Mouse (Mus musculus): Measurements from ENCODE around the gene Scgb2b26.

Gene Scgb2b26

DNA sequence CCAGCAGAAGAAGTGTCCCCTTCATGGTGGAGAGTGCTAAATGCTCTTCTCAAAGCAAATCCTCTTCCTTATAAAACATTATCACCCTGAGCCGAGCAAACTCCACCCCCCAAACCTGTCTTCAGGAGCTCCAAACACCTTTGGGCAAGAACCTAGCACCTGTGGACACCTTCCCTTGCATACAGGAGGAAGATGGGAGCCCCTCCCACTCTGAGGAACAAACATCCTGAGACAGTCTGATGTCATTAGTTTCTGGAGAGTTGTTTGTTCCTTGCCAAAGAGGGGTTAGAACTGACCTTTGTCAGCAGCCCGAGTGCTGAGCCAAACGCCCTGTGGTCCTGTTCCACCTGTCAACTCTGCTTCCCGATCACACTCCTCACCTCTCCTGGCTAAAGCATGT lies at the start of gene Scgb2b26:
Gene Scgb2b26 (minus strand): TSS at position 101 of the 400 bp plus-strand sequence.
- no peak for DNase-seq (ENCODE audit: low spot score)

DNA sequence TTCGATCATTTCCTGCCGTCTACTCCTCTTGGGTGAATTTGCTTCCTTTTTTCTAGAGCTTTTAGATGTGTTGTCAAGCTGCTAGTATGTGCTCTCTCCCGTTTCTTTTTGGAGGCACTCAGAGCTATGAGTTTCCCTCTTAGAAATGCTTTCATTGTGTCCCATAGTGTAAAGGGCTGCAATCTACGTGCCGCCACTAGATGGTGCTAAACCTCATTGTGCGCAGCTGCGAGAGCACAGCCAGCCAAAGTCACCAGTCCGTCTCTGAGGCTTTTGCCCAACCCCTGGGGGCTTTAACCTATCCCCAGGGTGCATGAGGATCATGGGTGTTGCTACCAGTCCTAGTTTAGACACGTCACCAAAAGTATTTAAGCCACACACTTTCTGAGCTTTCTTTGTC lies 37.4 kb upstream of the Scgb2b26 start:
- peak; percentile 44 for DNase-seq (ENCODE audit: low spot score)

DNA sequence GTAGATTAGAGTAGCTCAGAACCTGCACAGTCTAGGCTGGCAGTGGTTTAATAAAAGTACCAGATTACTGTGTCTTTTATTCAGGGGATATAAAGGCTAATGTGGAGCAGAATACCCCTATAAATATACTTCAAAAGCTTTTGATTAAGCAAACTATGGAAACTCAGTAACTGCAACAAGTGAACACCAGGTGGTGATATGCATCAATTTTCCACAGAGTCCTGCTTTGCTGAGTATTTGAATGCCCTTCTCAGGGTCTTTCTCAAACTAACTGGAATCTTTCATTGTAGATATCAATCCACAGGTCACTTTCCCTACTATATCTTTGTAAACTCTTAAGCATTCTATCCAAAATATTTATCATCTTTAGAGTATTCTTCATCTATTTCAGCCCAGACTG lies 41.9 kb downstream of the Scgb2b26 start:
- no peak for DNase-seq (ENCODE audit: low spot score)

DNA sequence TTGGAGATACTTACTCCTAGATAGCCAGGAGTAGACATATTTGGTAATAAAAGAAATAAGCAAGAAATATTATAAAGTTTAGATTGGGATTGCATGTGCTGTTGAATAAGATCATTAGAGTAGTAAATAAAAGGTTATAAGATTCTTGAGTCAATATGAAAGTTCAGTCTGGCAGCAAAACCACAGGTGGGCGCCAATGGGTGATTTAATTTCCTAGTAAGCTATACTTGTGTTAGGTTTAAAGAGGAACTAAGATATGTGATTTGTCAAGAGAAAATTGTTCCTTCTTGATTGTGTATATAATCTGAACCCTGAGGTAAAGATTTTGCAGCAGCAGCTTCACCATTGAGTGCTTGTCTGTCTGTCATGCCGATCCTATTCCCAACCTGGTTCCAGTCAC lies 44.0 kb downstream of the Scgb2b26 start:
- DNase-seq (ENCODE audit: low spot score), result no peak

DNA sequence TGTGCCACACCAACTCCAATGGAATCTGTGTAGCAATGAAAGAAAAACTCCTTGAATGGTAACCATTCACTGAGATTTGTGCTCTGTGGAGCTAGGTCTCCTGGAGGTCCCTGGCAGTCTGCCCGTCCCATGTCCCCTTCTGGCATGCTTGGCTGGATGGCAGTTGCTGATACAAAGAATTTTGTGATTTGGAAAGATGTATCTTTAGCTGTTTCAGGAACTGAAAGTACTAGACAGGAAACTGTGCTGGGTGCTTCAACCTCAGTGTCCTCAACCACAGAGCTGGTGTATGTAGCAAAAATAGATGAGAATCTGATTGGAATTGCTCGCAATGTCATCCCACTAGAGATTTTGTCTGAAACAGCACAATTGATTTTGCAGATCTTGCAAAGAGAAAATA lies 44.8 kb downstream of the Scgb2b26 start:
- DNase-seq (ENCODE audit: low spot score), result no peak
